Mouse (Mus musculus) liver, adult 2 months (tissue): ENCODE measurements around the gene Cdk13.

Experiments used
- CTCF ChIP-seq: fragments of 200-500 bp; IDR thresholded peaks from 2 replicates; pipeline ENCODE4 v1.5.1; 2011; ENCODE audit warnings: low read depth, low read length, control low read depth
- POLR2A ChIP-seq: fragments of 200-500 bp; IDR thresholded peaks from 2 replicates; pipeline ENCODE4 v1.6.1; 2011; ENCODE audit warnings: low read length, control low read depth; ENCODE audit not compliant: insufficient read depth; ENCODE audit errors: extremely low read depth

GRCm38 (mm10) chr13:17694911-17695699, 109.8 kb downstream of the Cdk13 start, which contains the start of the genes Mplkip and Sugct:
- peak; percentile 82 for TF ChIP-seq POLR2A
- no peak for TF ChIP-seq CTCF
